Mouse (Mus musculus): Measurements from ENCODE around the gene Erg.

The Erg gene

DNA sequence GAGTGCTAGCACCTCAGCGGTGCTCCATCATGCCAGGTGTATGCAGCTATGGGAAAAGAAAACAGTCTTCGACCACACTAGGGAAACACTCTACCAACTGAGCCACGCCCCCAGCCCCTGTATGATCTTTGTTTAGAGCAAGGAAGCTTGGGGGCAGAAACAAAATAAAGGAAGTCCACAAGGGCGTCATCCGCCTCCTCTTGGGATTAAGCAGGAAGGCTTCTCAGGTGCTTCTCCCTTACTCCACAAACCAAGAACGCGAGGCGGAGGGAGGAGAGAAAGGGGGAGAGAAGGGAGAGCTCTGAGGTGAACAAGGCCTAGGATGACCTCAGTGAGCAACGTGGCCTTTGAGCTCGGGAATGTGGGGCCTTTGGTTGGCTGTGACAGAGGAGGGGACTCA, 241.4 kb downstream of the Erg start:
- DNase-seq: no peak

DNA sequence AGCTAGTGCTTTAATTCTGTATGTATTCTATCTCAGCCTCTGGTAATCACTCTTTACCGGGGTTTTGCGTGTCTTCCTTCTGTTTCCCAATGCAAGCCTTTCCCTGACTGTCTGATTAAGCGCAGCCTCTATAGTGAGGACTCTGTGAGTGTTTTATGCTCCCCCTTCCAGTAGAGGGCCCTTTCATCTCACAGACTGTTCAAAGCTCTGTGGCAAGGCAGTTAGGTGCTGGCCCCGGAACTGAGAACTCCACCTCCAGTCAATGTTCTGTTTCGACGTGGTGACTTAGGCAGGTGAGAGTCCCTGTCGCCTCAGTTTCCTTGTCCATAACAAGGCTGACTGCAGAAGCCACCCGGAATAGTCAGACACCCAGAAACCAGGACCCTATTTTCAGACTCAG, 244.4 kb downstream of the Erg start:
- no peak for DNase-seq

DNA sequence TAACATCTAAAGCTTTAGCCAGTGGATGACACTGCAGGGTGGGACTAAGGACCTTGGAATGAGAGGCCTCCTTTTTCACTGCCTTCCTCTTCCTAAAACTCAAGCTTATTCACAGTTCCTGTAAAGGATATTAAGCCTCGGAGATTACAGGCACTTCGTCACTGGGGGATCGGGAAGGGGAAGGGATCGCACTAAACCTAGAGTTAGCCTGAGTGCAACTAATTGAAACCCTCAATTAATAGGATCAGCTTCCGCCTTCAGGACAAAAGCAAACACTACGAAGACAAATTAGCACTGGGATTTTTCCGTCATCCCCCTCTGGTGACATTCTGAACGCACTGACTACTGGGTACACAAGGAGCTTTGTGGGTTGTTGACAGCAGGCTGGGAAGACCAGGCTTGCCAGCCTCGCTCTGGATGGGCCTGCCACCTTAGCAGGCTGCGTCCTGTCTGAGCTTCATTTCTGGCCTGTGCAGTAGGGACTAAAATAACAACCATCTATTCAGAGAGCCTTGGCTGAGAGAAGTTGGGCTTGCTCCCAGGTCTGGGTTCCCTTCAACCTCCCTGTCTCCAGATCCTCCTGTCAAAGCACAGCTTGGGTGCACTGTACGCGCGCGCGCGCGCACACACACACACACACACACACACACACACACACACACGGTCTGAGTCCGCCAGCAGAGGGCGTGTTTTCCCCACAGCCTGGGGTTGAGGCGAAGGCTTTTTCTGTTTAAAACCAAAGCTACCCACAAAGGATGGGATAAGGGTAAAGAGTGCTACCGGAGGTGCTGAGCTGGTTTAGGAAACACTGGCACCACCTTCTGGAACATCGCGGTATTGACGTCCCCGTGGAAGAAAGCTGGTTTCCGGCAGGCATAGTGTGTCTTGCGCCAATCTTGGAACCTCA, 245.3 kb downstream of the Erg start:
- peak; percentile 90 for DNase-seq

DNA sequence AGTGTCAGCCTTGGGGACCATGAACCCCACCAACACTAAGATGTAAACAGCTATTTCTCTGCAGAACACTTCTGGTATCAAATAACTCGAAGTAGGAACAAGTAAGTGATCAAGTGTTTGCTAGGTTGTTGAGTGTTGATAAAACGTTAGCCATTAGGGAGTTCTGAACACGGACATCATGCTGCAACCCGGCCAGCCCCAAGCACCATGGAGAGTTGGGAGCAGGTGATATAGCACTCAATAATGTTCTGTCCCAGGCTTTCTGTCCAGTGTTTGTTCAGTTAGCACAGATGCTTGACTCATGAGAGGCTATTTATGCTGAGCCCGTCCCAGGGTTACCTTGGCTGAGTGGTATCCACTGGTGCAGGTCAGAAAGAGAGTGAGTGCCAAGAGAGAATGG, 254.2 kb downstream of the Erg start:
- no peak for DNase-seq

DNA sequence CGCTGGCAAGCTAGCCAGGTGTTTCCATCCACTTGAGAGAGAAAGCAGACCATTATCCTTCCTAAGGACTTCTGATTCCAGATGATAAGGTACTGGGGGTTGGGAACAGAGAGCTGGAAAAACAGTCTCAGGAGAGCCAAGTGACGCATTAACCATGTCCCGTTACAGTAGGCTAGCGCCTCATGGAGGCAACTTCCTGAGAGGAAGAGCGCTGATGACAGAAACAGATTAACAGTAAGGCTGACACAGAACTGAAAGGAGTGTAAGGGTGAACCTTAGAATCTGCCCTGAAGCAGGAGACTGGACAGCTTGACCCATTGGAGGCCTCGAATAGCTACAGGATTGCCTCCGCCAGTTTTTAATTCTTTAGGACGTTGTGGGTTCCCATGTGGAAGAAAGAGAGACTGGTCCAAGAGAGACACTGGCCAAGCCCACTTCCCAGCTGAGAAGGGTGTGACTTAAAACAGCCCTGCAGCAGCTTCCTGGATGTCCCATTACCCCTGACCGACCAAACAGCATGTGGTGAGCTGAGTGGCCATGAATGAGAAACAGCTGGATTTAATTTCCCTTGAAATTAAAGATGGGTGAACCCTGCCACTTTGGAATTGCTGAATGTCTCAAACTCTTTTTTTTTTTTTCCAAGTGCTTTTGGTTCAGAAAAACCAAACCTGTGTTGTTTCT, 264.3 kb downstream of the Erg start:
- no peak for DNase-seq
